Comparison of ENCODE assay signal across 21 mouse cellular contexts in the genomic region with DNA sequence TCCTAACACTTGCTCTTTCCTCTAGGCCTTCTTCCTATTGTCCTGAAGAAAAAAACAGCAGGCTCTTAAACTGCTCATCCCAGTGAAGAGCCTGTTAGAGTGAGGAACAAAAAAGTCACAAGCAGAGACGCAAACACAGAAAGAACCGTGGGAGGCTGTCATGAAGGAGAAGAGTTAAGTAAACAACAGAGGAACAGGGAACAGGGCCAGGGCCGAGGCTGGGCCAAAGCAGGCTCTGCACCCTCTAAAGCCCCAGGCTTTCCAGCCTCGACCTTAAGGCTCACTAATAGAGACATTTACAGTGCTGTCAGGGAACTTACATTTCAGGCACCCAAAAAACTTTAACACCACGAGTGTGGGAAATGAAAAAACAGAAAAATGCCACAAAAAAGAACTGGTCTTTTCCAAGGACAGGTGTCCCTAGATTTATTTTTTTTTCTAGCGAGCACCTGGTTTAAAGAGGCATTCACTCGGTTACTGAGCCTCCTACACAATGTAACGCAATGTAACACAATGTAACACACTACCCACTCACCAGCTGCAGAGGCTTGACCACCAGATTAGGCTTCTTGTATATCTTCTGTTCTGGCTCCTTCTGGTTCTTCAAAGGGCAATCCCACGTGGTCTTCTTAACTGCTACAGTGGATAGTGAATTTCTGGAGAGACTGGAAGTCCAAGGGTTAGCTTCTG. TPM values are rescaled to one million over a fixed set of nuclear protein-coding genes. Genes with fewer than 3 reads are reported as not detected.
A peak's percentile ranks its signal among the peaks of the same experiment; 100 is the strongest.
DNase-seq lines count a peak whose midpoint lies in the region; ATAC-seq and TF ChIP-seq lines count a peak whose summit lies in the region.
"Had no signal": no experiment of that assay in that cellular context is flagged by ENCODE, and none has a peak within 500 bp of the region (broad histone marks: within the 10 kb centered on the region; RNA-seq: fewer than 3 reads in every experiment).

No protein-coding gene starts in this region.

- no peak overlapping the region for H3K27ac ChIP-seq in kidney, adult 2 months (ENCODE audit: insufficient read depth, low read depth, low read length)
- H3K27ac ChIP-seq: lung, embryonic 15.5 days; midbrain, embryonic 10.5 days; neural tube, embryonic 13.5 days had no signal

- H3K27me3 ChIP-seq in kidney, adult 2 months (replicated peaks; ENCODE audit: control insufficient read depth, insufficient read depth, low read length), result no peaks in the 10 kb centered on the region
- H3K27me3 ChIP-seq: lung, embryonic 15.5 days; neural tube, embryonic 13.5 days had no signal

- no peak overlapping the region for H3K4me3 ChIP-seq in kidney, adult 2 months (ENCODE audit: insufficient read depth, low read depth, low read length)
- H3K4me3 ChIP-seq: left cerebral cortex, adult 2 months; lung, embryonic 15.5 days; midbrain, embryonic 10.5 days; neural tube, embryonic 13.5 days had no signal

- H3K4me1 ChIP-seq in kidney, adult 2 months (ENCODE audit: control insufficient read depth, insufficient read depth, low read length), result no peaks in the 10 kb centered on the region
- H3K4me1 ChIP-seq: lung, embryonic 15.5 days; midbrain, embryonic 10.5 days; neural tube, embryonic 13.5 days had no signal

- TF ChIP-seq POLR2A in kidney, adult 2 months (IDR thresholded peaks at IDR 0.05; ENCODE audit: low read depth, low read length), result no peak

- no peak for TF ChIP-seq CTCF in kidney, adult 2 months (conservative IDR thresholded peaks at IDR 0.05; ENCODE audit: insufficient read depth, insufficient read length, low read depth, low read length)

- WGBS in kidney, adult 2 months, result 48% methylated on average over 9 of the region's 9 CpGs

- peak; percentile 11 to 53 for DNase-seq in frontal cortex, adult 2 months (ENCODE audit: extremely low spot score in 1 of 2, low spot score in 1 of 2)
- peak; percentile 29 for DNase-seq in lung, postnatal 10 days
- no peak for DNase-seq in lung, postnatal 25 days (ENCODE audit: low spot score)
- peak; percentile 47 for DNase-seq in brain, adult 2 months (ENCODE audit: low read depth, low spot score)
- peak; percentile 48 for DNase-seq in ovary, postnatal 36 days (ENCODE audit: low spot score)
- DNase-seq in kidney, adult 2 months, result no peak
- DNase-seq in gastrocnemius, postnatal 10 days, result no peak
- DNase-seq: adrenal gland, postnatal 25 days; cerebellum, postnatal 14 days; gastrocnemius, postnatal 36 days had no signal

- no peaks in the 10 kb centered on the region for H3K36me3 ChIP-seq in kidney, adult 2 months (ENCODE audit: control insufficient read depth, insufficient read depth, low read length)
- H3K36me3 ChIP-seq: lung, embryonic 15.5 days; midbrain, embryonic 10.5 days; neural tube, embryonic 13.5 days had no signal

- no peak for ATAC-seq in frontal cortex, adult (ENCODE audit: low TSS enrichment)
- ATAC-seq: forebrain, embryonic 16.5 days; inflammation-experienced regulatory T-cells, adult 6 months had no signal

RNA-seq across cellular contexts. Expression of gene Tdrd5, which starts 18.5 kb away (rescaled TPM):
- polyA plus RNA-seq in frontal cortex, adult 2 months (2012; rRNA removed), result 0.98 and 1.1 TPM in 2 replicates
- 2.8 and 3.4 TPM in 2 replicates for polyA plus RNA-seq in kidney, adult 2 months (2012; rRNA removed)
- total RNA-seq in gastrocnemius, postnatal 10 days (2021), result not detected
- total RNA-seq: adrenal gland, postnatal 25 days; liver, adult 2 months had no signal
- polyA plus RNA-seq: inflammation-experienced regulatory T-cells, adult 6 months; liver, adult 2 months had no signal

RNA-seq across cellular contexts. Expression of gene Nphs2, which starts 25.5 kb away (rescaled TPM):
- polyA plus RNA-seq in frontal cortex, adult 2 months (2012; rRNA removed), result 0.21 and 0.26 TPM in 2 replicates
- 41.4 and 56.0 TPM in 2 replicates for polyA plus RNA-seq in kidney, adult 2 months (2012; rRNA removed)
- not detected for total RNA-seq in gastrocnemius, postnatal 10 days (2021)
- total RNA-seq: adrenal gland, postnatal 25 days; gastrocnemius, postnatal 36 days; liver, adult 2 months; monocyte, adult 5-6 weeks had no signal
- polyA plus RNA-seq: heart, embryonic 14.5 days; hindbrain, embryonic 11.5 days; inflammation-experienced regulatory T-cells, adult 6 months; liver, adult 2 months; lung, embryonic 15.5 days; midbrain, embryonic 10.5 days had no signal

Comparison
In these comparisons a context has a peak if more than half of its experiments do, and no peak if none do; other contexts are left out.
1. DNase-seq: peak in frontal cortex, adult 2 months (2 of 2), lung, postnatal 10 days (single experiment), brain, adult 2 months (single experiment) and ovary, postnatal 36 days (single experiment); none in lung, postnatal 25 days (single experiment), kidney, adult 2 months (single experiment) and gastrocnemius, postnatal 10 days (single experiment).
2. RNA of gene Nphs2, which starts 25.5 kb away (polyA plus RNA-seq): 41.4 to 56.0 TPM in kidney, adult 2 months; 0.21 to 0.26 TPM in frontal cortex, adult 2 months; every median in the first group is over 10 times any median in the second.